Mouse (Mus musculus): ENCODE measurements at regions not wholly inside any gene's neighbourhood (a gene's known extent, or its start where the extent isn't known, plus 50 kb on each side); places are given as distances from the start of the nearest gene placed in this dataset.

- TF ChIP-seq CTCF (IDR thresholded peaks at IDR 0.05; ENCODE audit: low read depth) = no peak
- no peak for TF ChIP-seq EP300 (IDR thresholded peaks at IDR 0.05; ENCODE audit: low read depth)
These were observed 60.6 kb upstream of the Nabp1 start for GRCm38 (mm10) chr1:51538836-51539235.
